Mouse (Mus musculus): ENCODE data around the gene Dot1l.

DNA sequence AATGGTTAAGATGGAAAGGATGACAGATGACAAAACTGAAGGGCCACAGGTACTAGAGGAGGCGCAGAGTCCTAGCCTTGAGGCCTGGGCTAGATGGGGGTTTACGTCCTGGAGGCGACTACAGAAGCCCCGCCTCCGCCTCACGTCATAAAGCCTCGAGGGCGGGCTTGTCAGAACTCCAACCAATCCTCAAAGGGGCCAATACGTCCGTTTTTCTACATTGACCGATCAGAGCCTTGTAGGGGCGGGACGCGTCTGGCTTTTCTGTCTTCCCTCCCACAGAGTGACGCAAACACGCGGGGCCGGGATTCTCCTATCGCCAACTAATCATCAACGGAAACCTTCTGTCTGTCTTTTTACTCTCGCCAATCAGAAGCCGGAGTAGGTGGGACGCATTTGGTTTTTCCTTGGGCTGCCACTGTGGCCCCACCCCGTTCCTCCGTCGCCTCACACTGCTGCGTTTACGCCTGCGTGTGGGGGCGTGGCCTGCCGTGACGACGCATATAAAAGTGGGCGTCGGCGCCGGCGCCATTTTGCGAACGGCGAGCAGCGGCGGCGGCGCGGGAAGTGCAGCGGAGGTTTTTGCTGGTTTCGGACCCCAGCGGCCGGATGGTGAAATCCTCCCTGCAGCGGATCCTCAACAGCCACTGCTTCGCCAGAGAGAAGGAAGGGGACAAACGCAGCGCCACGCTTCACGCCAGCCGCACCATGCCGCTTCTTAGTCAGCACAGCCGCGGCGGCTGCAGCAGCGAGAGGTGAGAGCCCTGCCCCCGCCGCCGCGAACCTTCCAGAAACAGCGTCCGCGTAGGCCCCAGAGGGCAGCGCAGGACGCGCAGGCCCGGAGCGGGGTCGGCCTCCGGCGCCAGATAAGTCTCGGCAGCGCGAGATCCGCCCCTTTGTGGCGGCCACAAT, 71.4 kb downstream of the Dot1l start, which contains the start of gene Oaz1:
- TF ChIP-seq CTCF (IDR thresholded peaks at IDR 0.05; ENCODE audit: extremely low read depth, insufficient read depth, low read length) (no peak), POLR2A (IDR thresholded peaks at IDR 0.05; ENCODE audit: extremely low read depth, insufficient read depth, low read length) (peak; percentile 95)

All from cortical plate, adult 2 months (tissue).